Mouse (Mus musculus) R1 (cell line): ENCODE data around the gene Ppp2r3a.

Experiments
- DNase-seq: peaks from one replicate; pipeline ENCODE4 v3.0.0-alpha.2; 2018; ENCODE audit warnings: low read depth, low spot score

Ppp2r3a gene

DNA sequence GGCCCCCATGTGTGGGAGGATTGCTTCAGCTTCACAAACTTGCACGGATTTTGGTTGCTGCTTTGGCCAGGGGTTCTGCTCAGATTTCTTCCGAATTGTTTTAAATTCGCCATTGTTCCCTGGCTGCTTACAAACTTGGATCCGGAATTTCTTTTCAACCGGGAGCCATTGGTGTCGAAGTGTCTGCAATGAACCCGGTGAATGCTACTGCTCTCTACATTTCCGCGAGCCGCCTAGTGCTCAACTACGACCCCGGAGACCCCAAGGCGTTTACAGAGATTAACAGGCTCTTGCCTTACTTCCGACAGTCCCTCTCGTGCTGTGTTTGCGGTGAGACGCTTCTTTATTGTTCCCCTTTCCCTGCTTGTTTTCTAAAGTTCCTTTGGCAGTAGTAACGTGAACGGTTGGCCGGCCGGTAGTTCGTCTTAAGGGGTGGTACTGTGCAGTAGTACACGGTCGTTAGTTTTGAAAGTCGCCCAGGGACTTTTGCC lies 176.5 kb downstream of the Ppp2r3a start:
- DNase-seq: peak; percentile 59

- peak; percentile 70 for DNase-seq
Measured at GRCm38 (mm10) chr9:101074332-101075021, 177.1 kb downstream of the Ppp2r3a start.

DNA sequence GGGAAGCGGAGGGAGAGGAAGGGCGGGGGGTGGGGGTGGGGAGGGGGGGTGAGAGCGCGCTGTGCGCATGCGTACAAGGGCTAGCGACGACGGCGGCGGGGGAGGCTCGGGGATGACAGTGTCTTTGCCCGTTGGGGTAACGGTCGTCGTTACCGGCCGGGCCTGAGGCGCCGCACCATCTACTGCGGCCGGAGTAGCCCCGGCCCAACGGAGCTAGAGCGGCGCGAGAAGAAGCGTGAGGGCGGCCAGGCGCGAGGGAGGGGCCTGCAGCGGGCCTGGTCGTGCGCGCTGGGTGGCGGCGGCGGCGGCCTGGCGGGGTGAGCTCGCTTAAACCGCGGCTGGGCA lies 177.6 kb downstream of the Ppp2r3a start, which contains the start of gene Msl2:
Msl2 (plus strand) TSS at position 115 of the 345 bp plus-strand sequence.
- DNase-seq: no peak

- peak; percentile 97 for DNase-seq
Measured at GRCm38 (mm10) chr9:101073041-101073986, 178.3 kb downstream of the Ppp2r3a start.

DNA sequence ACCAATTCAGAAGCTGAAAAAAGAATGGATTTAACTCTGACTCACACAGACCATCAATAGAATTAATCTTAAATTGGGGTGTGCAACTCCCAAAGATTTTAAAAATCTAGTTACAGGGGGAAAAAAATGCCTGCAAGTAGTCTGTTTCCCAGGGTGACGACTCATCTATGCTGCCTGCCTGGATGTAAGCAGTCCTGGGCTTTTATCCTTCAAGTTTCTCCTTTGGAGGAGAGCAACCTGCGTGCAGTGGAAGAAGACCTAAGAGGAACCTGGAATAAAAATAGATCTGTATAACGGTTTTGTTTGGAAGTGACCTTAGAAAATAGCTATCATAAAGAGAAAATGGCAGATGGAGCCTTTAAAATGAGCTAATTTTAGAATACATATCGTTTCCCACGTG lies 179.1 kb downstream of the Ppp2r3a start:
- no peak for DNase-seq

- DNase-seq: peak; percentile 78
Measured at GRCm38 (mm10) chr9:101069781-101070180, 181.8 kb downstream of the Ppp2r3a start.

- DNase-seq: no peak
Measured at GRCm38 (mm10) chr9:101065076-101065602, 186.5 kb downstream of the Ppp2r3a start.

DNA sequence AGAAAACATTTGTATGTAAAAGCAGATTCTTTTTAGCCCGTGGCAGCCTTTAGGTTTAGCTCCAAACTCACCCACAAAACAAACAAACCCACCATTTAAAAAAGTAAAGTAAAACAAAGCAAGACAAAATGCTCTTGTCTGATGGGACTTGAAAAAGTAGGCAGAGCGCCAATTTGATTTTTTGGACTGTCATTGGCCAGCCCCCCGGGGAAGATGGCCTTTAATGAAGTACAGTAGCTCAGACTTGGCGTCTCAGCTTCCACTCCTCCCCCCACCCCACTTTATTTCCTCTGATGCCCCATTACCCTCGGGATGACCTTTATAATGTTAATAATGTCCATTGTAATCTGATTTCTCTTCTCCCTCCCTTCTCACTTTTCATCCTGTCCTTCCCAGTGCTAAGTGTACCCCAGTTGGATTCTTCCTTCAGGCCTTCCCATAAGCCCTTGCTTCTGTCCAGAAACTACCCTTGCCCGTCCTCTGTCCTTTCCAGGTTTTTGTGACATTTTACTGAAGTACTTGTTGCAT lies 189.3 kb downstream of the Ppp2r3a start:
- DNase-seq: peak; percentile 84

DNA sequence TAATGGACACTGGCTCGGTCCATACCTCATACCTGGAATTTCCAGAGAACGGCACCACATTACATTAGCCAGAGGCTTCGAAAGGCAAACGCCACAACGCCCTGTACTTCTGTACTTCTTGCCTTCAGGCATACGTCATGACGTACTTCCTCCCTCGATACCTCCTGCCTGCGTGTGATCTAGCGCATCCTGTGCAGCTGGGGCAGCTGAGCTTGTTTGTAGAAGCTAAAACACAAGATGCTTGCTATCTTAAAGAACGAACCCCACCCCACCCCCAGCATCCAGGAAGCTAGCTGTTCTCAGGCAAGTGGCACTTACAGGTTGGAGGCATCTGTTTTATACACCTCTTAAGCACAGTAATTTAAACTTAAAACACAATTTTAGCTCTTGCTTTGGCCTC lies 190.6 kb downstream of the Ppp2r3a start:
- peak; percentile 84 for DNase-seq

GRCm38 (mm10) chr9:101057156-101057555 lies 194.4 kb downstream of the Ppp2r3a start:
- DNase-seq: no peak
